Mouse (Mus musculus): ENCODE data around the gene 4933412E24Rik.

DNA sequence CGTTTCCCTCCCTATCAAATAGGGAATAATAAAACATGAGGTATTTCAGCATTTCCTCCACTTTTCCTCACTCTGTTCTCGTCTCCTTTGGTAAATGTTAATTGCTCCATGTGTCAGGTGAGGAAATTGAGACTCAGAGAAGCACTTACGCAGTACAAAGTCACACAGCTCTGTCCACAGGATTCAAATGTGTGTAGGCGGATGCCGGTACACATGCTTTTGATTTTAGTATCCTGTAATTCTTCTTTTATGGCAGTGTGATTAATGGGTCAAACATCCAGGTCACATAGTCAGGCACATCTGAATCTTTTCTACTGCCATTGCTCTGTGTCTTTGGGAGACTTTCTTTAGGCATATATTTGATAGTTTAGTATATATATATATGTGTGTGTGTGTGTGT, 41.8 kb downstream of the 4933412E24Rik start:
- no peak for TF ChIP-seq CTCF (IDR thresholded peaks at IDR 0.05; ENCODE audit: low read depth)
- no peak for TF ChIP-seq EP300 (optimal IDR thresholded peaks at IDR 0.05)

Data from stomach, postnatal 0 days (tissue).